Mouse (Mus musculus) common myeloid progenitor, adult 5-6 weeks (primary cell): ENCODE measurements at regions not wholly inside any gene's neighbourhood (a gene's known extent, or its start where the extent isn't known, plus 50 kb on each side); places are given as distances from the start of the nearest gene placed in this dataset.
A peak's percentile ranks its signal among the peaks of the same experiment; 100 is the strongest.

Experiments used
- ATAC-seq: replicated peaks from 2 replicates; pipeline ENCODE4 v1.8.0; 2016; ENCODE audit warnings: low read depth, mild to moderate bottlenecking, moderate TSS enrichment, inconsistent platforms; ENCODE audit not compliant: poor library complexity, severe bottlenecking

GRCm38 (mm10) chr13:119256350-119256749 is 172.1 kb upstream of the Paip1 start:
- no peak for ATAC-seq

- no peak for ATAC-seq
Observed at GRCm38 (mm10) chr13:119258515-119258914, 169.9 kb upstream of the Paip1 start.

DNA sequence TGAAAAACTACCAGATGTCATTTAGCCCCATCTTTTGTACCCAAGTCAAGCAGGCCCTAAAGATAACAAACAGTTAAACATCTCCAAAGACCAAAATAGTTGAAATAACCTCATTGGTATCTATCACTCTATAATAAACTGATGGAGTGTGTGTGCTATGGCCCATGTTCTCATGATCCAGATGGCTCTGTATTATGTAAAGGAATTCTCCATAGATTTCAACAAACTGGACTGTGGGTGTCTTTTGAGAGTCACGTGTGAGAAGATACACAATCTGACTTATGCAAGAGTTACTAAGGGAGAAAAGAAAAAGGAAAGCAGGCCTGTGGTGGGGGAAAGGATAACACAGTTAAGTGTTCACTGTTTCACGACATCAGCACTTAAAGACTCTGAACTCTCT is 164.8 kb upstream of the Paip1 start:
- no peak for ATAC-seq

DNA sequence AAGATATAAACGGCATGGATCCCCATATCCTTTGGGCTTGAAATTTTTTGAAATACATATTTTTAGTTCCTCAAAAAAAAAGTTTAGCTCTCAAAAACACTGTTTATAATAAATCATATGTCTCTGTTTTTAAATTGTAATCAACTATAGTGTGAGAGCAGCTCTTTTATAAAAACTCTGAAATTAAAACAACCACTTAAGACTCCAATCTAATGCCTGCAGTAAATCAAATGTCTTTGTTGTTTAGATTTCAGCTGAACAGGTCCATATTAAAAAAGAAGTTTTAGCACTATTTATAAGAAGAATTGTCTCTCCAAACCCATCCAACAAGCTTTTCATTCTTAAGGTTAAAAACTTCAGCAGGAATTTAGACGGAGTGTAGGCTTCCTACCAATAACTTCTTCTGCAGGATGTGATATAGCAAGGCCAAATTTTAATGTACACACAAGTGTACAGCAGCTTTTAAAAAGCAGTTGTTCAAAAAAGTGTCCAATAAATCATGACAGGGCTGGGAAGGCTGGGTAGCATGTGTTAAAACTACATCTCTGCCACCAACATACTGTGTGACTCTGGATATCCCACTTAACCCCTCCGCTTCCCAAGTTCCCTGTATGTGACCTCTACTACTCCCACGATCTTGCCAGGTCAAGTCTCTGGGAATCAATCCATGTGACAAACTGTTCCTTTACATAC is 160.6 kb upstream of the Paip1 start:
- ATAC-seq = no peak

- no peak for ATAC-seq
Observed at GRCm38 (mm10) chr13:119268301-119268675, 160.1 kb upstream of the Paip1 start.

GRCm38 (mm10) chr13:119275500-119275899 is 152.9 kb upstream of the Paip1 start:
- ATAC-seq = no peak

DNA sequence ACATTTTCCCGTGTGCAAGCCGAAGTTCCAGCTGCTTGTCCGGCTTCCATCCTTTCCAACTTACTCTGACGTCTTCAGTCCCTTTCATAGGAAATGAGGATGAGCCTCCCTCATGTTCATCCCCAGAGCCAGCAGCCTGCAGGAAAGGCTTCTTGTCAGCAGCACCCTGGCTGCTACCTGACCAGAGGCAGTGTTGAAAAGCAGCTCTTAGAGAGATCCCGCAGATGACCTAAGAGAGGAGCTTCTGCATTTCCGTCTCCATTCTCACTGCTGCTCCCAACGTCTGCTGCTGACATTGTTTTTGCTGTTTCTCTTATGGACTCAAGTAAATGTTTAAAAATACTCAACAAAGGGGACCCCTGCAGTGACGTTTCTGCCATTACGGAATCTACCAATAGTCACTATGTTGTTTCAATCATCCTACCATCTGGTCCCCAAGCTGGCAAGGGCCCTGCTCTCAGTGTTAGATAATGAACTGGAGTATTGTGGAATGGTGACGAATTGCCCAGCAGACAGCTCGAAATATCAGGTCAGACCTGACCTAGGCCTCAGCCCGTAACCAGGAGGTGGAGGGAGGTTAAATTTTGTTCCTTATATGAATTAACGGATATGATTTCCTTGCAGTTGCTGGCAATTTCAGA is 151.0 kb upstream of the Paip1 start:
- ATAC-seq = no peak

DNA sequence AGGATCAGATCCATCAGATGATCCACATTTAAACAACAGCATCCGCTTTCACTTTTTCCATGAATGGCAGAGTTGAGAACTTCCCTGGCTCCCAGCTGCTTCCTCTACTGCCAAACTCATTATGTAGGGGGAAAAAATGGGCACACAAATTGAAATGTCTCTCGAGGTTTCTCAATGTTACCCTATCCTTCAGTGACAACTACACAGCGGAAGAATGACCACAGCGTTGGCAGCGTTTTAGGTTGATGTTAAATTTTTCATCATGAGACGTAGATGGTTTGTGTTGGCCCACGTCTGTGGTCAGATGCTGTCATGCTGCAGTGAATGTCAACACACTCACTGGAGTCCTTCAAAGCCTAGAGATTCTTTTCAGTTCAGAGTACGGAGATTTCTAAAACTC is 149.0 kb upstream of the Paip1 start:
- ATAC-seq = no peak

- no peak for ATAC-seq
Observed at GRCm38 (mm10) chr13:119280622-119281021, 147.8 kb upstream of the Paip1 start.

DNA sequence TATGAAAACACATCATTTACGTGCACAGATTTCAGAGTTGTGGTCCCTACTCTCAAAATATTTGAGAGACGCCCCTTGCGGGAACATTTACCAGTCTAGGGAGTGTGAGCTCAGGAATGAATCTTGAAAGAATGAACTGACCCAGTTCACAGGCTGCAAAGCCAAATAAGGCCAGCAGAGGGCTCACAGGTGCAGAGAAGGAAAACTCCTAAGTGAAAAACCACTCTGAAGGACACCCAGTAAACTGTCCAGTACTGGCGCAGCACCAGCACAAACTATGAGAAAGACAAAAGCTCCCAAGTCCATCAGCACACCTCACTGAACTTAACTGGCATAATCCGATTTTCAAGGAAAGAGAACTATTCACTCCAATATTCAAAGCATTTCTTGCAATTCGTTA is 145.0 kb upstream of the Paip1 start:
- peak; percentile 100 for ATAC-seq

DNA sequence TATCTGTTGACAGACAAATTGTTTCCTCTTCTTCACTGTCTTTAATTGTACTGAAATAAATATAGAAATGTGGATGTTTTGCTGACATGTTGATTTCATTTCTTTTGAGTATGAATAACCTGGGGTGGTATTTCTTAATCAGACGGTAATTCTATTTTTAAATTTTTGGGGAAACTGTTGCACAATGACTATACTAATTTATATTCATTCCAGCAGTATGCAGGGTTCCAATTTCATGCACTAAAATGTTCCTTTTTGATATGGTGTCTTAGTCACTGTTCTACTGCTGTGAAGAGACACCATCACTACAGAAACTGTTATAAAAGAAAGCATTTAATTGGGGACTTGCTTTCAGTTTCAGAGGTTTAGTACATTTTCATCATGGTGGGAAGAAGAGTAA is 119.2 kb upstream of the Paip1 start:
- ATAC-seq = peak; percentile 47

DNA sequence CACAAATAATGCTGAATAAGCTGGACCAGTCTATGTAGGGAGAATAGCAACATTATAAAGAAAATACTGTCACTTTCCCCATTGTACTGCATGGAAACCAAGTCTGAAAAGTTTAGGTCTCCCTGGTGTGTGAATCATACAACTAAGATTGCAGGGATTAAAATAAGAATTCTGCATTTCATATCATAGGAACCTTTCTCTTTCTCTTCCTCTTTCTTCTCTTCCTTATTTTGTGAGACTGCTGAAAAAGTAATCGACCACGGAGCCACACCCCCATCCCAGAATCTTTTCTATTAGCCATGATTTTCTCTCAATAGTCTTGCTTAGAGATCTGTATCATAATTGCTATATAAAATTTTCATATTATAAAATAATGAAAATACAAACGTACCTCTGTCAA is 118.4 kb upstream of the Paip1 start:
- ATAC-seq = peak; percentile 85

GRCm38 (mm10) chr13:119314356-119314755 is 114.0 kb upstream of the Paip1 start:
- no peak for ATAC-seq

GRCm38 (mm10) chr13:119318358-119318757 is 110.0 kb upstream of the Paip1 start:
- peak; percentile 77 for ATAC-seq

GRCm38 (mm10) chr13:119325510-119325909 is 102.9 kb upstream of the Paip1 start:
- no peak for ATAC-seq

DNA sequence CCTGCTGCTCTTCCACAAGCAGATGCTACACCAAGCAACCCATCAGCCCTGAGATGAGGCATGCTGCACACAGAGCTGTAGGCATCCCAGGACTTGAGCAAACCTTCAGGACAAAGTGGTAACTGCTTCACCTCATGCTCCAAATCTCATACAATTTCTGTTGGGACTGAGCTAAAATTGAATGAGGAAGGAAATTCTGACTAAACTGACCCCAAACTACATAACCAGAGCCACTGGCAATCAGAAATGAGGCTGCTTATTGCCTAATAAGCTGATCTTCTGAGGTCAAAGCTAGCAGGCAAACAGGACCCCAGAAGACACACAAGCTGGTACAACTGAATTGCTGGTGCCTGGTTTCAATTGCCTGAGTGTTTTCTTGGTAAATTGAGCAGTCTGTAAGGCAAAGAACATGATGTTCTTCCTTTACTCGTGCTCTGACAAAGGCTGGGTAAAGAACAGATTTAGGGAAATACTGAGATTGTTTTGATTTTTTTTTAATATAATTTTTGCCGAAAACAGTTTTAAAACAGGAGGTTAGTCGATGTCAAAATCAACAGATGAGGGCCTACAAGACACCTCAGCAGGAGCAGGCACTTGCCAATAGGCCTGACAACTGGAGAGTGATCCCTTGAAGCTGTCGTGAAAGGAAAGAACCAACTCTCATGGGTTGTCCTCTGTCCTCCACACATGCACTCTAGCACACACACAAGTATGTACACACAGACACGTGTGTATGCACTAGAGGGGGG is 101.3 kb upstream of the Paip1 start:
- peak; percentile 85 for ATAC-seq

GRCm38 (mm10) chr13:119328731-119329130 is 99.7 kb upstream of the Paip1 start:
- ATAC-seq = no peak

DNA sequence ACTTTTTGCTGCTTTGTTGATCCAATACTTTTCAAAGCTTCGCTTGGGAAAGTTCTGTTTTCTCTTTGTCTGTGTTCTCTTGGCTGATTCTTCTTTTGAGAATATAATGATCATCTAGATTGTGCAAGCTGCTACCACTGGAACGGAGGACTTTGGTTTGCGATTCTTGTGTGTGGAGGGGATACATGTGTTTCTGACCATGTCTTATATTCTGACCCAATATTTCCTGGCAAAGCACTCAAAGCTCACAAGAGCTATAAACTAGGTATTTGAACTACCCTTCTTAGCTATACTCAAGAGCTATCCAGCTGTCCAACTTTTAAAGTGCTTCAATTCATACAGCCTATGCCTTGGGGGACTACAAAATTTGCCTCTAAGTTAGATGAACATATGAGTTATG is 96.6 kb upstream of the Paip1 start:
- ATAC-seq = no peak

DNA sequence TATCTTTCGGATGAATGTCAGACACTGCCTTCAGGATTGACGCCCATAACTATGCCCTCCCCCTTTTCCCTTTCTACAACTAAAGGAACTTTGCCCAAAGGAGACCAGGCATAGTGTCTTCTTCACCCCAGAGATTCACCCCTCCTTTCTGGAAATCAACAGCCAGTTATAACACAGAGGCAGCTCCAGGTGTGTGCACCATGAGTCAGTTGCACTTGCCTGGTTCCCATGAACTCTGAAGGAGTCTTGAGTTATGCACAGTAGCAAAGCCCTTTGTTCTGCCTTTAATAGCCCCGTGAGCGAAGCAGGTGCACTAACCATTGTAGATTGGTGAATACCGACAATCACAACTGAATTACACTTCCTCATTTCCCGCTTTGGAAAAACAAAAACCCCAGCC is 94.5 kb upstream of the Paip1 start:
- peak; percentile 34 for ATAC-seq

GRCm38 (mm10) chr13:119337861-119338260 is 90.5 kb upstream of the Paip1 start:
- no peak for ATAC-seq

DNA sequence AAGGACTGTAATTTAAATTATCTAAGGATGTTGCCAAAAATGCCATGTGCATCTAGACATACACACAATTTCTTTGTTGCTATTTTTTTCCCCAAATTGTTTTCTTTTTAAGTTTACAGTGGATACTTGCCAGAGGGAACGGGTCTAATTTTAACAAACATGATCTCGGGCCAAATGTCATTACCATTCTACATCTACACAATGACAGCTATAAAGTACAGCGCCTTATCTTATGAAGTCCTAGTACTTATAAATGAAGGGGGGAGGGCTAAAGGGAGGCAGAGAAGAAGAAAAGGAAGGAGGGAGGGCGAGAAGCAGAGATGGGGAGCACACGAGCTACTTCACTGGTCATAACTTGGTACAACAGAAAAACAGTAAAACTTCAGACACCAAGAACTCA is 89.4 kb upstream of the Paip1 start:
- ATAC-seq = no peak
